Mouse (Mus musculus) bone marrow macrophage, adult 2 months (primary cell): ENCODE measurements at regions not wholly inside any gene's neighbourhood (a gene's known extent, or its start where the extent isn't known, plus 50 kb on each side); places are given as distances from the start of the nearest gene placed in this dataset.
"Not testable (repeated sequence)": the region's sequence is repeated elsewhere in the genome, so short reads cannot be mapped to it uniquely, and the experiment has no call there.

ENCODE experiments used
- CTCF ChIP-seq: IDR thresholded peaks from 2 replicates; pipeline ENCODE4 v1.5.1; 2012; ENCODE audit warnings: low read depth, mild to moderate bottlenecking, low read length, moderate library complexity
- POLR2A ChIP-seq: IDR thresholded peaks from 2 replicates; pipeline ENCODE4 v1.6.1; 2012; ENCODE audit warnings: mild to moderate bottlenecking, low read depth, low read length, borderline replicate concordance

DNA sequence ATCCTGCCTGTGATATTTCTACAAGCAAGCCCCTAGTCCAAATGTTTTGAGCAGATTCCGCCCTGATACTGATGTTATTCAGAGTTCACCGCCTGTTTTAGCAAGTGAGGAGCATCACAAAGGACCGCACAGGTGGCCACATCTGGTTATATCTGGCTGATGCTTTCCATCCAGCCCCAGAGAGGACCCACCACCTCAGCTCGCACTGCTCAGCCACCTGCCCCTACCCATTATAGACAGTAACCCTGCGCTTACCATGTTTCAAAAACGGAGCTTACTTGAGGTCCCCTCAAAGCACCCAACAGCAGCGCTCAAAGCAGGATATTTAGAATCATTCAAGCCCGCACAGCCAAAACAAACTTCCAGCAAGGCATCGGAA, 84.2 kb upstream of the Mettl4 start:
- not testable (repeated sequence) for TF ChIP-seq CTCF, POLR2A
